Mouse (Mus musculus) embryonic facial prominence, embryonic 12.5 days (tissue): ENCODE measurements around the gene Galnt10. TPM values are rescaled to one million over a fixed set of nuclear protein-coding genes. Genes with fewer than 3 reads are reported as not detected.

Source experiments
- ATAC-seq: fragments of 200-750 bp; cut with Nextera tagmentation; 2 replicates; pipeline ENCODE4 v1.8.0; 2017; ENCODE audit not compliant: insufficient number of reproducible peaks, insufficient read depth, low FRiP score, low TSS enrichment
- H3K27ac ChIP-seq: fragments of 300-500 bp; sonication (generic); 2 replicates; pipeline ENCODE4 v1.5.1; 2016; ENCODE audit warnings: mild to moderate bottlenecking
- H3K27me3 ChIP-seq: fragments of 300-500 bp; sonication (generic); 2 replicates; pipeline ENCODE4 v1.6.1; 2016; ENCODE audit warnings: mild to moderate bottlenecking, moderate library complexity
- H3K36me3 ChIP-seq: fragments of 300-500 bp; sonication (generic); 2 replicates; pipeline ENCODE4 v1.6.1; 2016; ENCODE audit warnings: mild to moderate bottlenecking
- H3K4me1 ChIP-seq: fragments of 300-500 bp; sonication (generic); 2 replicates; pipeline ENCODE4 v1.6.1; 2016
- H3K4me2 ChIP-seq: fragments of 300-500 bp; sonication (generic); replicated peaks from 2 replicates; pipeline ENCODE4 v1.6.1; 2016; ENCODE audit warnings: mild to moderate bottlenecking, moderate library complexity
- H3K4me3 ChIP-seq: fragments of 300-500 bp; sonication (generic); 2 replicates; pipeline ENCODE4 v1.5.1; 2016; ENCODE audit warnings: mild to moderate bottlenecking
- H3K9ac ChIP-seq: fragments of 300-500 bp; sonication (generic); 2 replicates; pipeline ENCODE4 v1.6.1; 2016; ENCODE audit warnings: mild to moderate bottlenecking, moderate library complexity
- H3K9me3 ChIP-seq: fragments of 300-500 bp; sonication (generic); 2 replicates; pipeline ENCODE4 v1.6.1; 2016; ENCODE audit warnings: mild to moderate bottlenecking, moderate library complexity
- WGBS: fragments of 180-500 bp; shearing (Covaris S2); methylation state at CpG from one replicate; pipeline ENCODE4 v1.1.7; 2016; 5-methylcytosine and 5-hydroxymethylcytosine counted together
- polyA plus RNA-seq: library from polyadenylated mRNA; unstranded; fragments of >200 nt; fragmentation: Nextera tagmentation; extraction: Ambion mirVana; gene quantifications from 2 replicates; pipeline ENCODE4 v1.2.1, GENCODE M21; 2016

Galnt10 gene
- polyA plus RNA-seq, 1 experiment from 2014 or later = 36.2 TPM

DNA sequence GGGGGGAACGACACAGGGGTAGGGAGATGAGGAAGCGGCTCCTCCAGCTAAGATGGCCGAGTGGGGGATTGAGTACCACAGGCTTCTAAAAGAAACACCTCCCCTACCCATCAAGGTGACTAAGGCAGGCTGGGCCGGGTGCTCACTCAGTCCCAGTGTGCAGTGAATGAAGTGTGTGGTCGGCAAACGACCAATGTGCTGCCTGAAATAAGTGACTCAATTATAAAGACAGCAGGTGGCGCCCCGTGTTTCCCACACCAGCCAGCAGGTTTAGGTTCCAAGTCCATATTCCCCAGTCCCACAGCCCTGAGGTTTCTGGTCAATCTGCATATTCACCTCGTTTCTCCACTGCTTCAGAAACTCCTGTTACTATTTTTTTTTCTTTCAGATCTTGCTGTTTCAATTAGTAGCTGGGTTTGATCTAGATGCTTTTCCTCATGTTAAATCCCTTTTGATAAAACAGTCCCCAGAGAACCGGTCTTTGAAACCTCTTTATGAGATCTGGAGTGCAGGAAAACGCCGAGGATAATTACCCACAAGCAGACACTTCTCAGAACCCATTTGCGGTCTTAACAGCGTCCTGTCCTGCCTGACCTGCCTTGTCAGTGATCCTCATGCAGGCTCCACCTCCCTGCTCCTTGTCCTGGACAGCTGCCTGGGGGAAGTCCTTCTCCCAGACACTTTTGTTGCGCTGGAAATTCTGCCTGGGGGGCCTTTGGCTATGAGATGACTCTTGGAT lies 27.5 kb upstream of the Galnt10 start:
- Histone ChIP-seq H3K27me3 (no peaks in the 10 kb centered on the region), H3K4me2 (no peak overlapping the region), H3K9me3 (no peaks in the 10 kb centered on the region), H3K9ac (no peak overlapping the region), H3K4me1 (peaks cover 4% of the 10 kb centered on the region; the same call in 1 of the 2 replicates), H3K36me3 (no peaks in the 10 kb centered on the region), H3K27ac (no peak overlapping the region), H3K4me3 (no peak overlapping the region)
- peak; percentile 35; the same call in 1 of the 2 replicates for ATAC-seq
- WGBS = 31% methylated on average over 15 of the region's 15 CpGs

DNA sequence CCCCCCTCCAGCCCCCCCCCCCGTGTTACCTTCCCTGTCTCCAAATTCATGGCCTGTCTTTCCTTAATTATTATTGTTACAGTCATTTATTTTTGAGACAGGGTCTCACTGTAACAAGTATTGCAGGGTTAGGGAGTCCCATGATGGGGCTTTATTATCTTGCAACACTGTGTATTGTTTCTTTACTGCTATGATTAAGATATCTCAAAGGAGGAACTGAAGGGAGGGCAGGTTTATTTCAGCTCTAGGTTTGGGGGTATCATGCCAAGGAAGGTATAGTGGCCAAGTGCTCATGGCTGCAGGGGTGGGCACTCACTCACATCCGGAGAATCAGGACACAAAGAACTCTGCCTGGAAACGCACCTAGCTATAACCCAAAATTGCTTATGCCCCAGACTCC lies 23.8 kb upstream of the Galnt10 start:
- no peak overlapping the region for H3K27ac ChIP-seq
- H3K4me2 ChIP-seq = no peak overlapping the region
- H3K4me1 ChIP-seq = peaks cover 11% of the 10 kb centered on the region
- H3K9me3 ChIP-seq = no peaks in the 10 kb centered on the region
- no peaks in the 10 kb centered on the region for H3K36me3 ChIP-seq
- H3K27me3 ChIP-seq = no peaks in the 10 kb centered on the region
- WGBS = 83% methylated on average over 3 of the region's 3 CpGs
- H3K9ac ChIP-seq = no peak overlapping the region
- no peak for ATAC-seq
- no peak overlapping the region for H3K4me3 ChIP-seq

DNA sequence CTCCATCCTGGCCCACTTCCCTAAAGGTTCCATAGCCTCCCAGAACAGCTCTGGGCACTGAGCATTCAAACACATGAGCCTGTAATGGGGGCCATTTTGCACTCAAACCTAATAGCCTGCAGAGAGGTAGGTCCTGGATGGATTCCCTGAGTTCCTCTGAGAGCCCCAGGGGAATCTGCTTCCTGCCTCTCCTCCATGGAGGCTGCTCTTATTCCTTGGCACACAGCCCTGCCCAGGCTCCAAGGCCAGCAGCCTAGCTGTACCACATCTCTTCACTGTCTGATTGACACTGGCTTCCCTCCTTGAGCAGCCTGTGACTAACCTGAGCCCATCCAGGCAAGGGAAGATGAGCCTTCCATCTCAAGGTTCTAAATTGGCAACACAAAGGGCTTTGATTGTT lies 23.4 kb upstream of the Galnt10 start:
- Histone ChIP-seq H3K27me3 (no peaks in the 10 kb centered on the region), H3K4me2 (no peak overlapping the region), H3K36me3 (no peaks in the 10 kb centered on the region)

DNA sequence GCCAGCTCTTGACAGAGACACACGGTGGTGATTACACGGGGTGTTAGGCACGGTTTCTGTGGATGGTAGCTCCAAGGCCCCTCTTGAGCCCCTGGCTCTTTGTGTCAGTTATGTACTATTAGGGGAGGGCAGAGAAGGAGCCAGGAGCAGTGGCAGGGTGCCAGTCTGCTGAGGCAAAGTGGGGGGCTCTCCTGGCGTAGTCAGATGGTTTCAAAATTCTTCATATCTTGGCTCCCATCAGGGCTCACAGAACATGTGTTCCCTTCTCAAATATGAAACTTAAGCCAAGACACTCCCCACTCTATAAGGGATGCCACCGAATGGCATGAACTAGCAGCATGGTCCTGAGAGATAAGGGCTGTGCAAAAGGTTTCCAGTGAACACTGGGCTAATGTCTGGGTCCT lies 20.8 kb upstream of the Galnt10 start:
- peak; percentile 19; the same call in 1 of the 2 replicates for ATAC-seq
- 44% methylated on average over 5 of the region's 5 CpGs for WGBS
- Histone ChIP-seq H3K4me2 (no peak overlapping the region), H3K27ac (no peak overlapping the region), H3K4me3 (no peak overlapping the region), H3K27me3 (no peaks in the 10 kb centered on the region), H3K36me3 (no peaks in the 10 kb centered on the region), H3K9me3 (no peaks in the 10 kb centered on the region), H3K9ac (no peak overlapping the region), H3K4me1 (peaks cover 7% of the 10 kb centered on the region; the same call in 1 of the 2 replicates)

More for the DNA sequence above, 23.4 kb upstream of the Galnt10 start:
- peaks cover 11% of the 10 kb centered on the region for H3K4me1 ChIP-seq
- H3K4me3 ChIP-seq = no peak overlapping the region
- ATAC-seq = no peak
- no peak overlapping the region for H3K9ac ChIP-seq
- H3K9me3 ChIP-seq = no peaks in the 10 kb centered on the region
- no peak overlapping the region for H3K27ac ChIP-seq

DNA sequence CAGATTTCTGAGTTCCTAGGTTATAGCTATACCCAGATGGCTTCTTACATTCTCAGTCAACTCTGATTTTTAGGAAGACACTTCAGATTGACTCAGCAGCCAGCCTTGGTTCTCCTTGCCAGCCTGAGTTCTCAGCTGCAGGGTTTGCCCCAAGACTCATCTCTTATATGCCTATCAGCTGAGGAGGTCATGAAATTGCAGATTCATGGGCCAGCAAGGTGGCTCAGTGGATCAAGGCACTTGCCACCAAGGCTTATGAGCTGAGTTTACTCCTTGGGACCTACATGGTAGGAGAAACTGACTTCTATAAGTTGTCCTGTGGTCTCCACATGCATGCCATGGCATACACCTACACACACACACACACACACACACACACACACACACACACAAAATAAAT lies 19.8 kb upstream of the Galnt10 start:
- Histone ChIP-seq H3K4me2 (no peak overlapping the region), H3K27ac (no peak overlapping the region), H3K4me3 (no peak overlapping the region), H3K36me3 (no peaks in the 10 kb centered on the region), H3K4me1 (peaks cover 7% of the 10 kb centered on the region; the same call in 1 of the 2 replicates), H3K9me3 (no peaks in the 10 kb centered on the region), H3K9ac (no peak overlapping the region), H3K27me3 (no peaks in the 10 kb centered on the region)
- no peak for ATAC-seq

DNA sequence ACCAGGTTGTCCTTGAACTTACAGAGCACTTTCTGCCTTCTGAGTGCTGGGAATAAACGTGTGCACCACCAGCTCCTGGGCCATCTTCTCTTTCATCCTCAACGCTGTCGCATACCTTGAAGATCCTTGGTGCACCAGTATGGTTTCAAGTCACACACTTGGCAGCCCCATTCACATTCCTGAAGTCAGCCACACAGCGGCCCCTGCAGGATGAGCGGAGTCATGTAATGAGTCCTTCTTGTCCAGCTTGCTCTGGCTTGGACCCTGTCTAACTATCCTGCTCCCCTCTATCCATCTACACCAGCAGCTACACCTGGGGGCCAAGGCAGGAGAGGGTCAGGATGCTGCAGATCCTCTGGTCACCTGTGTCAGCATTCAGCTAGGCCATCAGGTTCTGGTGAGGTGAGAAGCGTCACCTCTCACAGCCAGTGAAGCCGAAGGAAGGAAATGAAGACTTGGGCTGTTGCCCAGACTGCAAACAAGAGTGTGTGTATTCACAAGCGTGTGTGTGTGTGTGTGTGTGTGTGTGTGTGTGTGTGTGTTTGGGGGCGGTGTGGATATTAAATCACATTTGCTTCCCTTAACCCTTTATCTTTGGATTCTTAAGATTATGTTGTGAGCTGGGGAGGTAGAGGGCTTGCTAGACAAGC lies 18.0 kb upstream of the Galnt10 start:
- H3K4me3 ChIP-seq = no peak overlapping the region
- no peaks in the 10 kb centered on the region for H3K9me3 ChIP-seq
- WGBS = 51% methylated on average over 9 of the region's 9 CpGs
- H3K9ac ChIP-seq = no peak overlapping the region
- no peaks in the 10 kb centered on the region for H3K36me3 ChIP-seq
- no peaks in the 10 kb centered on the region for H3K27me3 ChIP-seq
- H3K27ac ChIP-seq = no peak overlapping the region
- peaks cover 17% of the 10 kb centered on the region for H3K4me1 ChIP-seq
- no peak for ATAC-seq
- no peak overlapping the region for H3K4me2 ChIP-seq

DNA sequence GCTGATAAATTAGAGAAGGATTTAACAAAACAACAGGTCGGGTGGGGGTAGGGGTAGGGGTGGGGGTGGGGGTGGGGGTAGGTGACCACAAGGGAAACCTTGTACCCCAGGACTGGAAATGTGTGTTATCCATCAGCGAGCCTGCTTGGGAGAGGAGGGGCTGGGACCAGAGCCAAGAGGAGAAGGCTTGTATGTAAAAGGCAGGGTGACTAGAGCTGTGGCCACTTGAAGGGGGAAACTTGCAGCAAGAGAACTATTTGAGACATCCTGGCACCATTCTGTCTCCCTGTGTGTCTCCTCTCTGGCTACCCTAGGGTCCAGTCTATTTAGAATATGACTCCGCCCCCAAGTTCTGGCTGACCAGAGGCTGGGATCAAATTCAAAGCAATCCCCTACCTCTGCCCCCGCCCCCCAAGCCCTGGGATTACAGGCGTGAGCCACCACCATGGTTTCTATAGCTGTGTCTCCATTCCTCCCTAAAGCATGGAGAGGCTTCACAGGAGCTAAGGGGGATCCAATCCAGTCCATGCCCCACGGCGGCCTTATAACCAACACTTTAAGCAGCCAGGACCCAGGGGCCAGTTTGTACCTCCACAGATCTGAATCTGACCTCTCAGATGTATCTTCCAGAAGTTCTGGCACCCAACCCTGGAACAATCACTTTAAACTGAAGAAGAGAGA lies 13.3 kb upstream of the Galnt10 start:
- no peak for ATAC-seq
- WGBS = 67% methylated on average over 7 of the region's 7 CpGs

DNA sequence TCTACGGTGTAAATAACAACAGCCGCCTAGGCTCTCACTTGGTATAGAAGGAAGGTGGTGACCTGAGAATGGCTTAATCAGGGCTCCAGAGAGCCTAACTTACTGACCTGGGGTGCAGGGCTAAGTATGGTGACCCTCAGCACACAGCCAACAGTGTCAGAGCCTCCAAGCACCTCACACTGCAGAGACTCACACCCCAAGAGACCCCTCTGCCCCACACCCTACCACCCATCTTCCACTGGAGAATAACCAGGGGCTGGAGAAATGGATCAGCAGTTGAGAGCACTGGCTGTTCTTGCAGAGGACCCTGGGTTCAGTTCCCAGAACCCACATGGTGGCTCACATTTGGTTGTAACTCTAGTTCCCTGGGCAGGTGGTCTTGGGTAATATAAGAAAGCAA lies 12.2 kb upstream of the Galnt10 start:
- no peak overlapping the region for H3K4me2 ChIP-seq
- no peaks in the 10 kb centered on the region for H3K36me3 ChIP-seq
- no peak overlapping the region for H3K4me3 ChIP-seq
- no peak overlapping the region for H3K27ac ChIP-seq
- no peaks in the 10 kb centered on the region for H3K9me3 ChIP-seq
- no peaks in the 10 kb centered on the region for H3K27me3 ChIP-seq
- ATAC-seq = no peak
- no peak overlapping the region for H3K9ac ChIP-seq
- H3K4me1 ChIP-seq = peaks cover 19% of the 10 kb centered on the region
- WGBS = 97% methylated on average over 2 of the region's 2 CpGs

More for the DNA sequence above, 13.3 kb upstream of the Galnt10 start:
- Histone ChIP-seq H3K4me1 (peaks cover 19% of the 10 kb centered on the region), H3K27ac (no peak overlapping the region), H3K4me3 (no peak overlapping the region), H3K9ac (no peak overlapping the region), H3K36me3 (no peaks in the 10 kb centered on the region), H3K4me2 (no peak overlapping the region), H3K27me3 (no peaks in the 10 kb centered on the region), H3K9me3 (no peaks in the 10 kb centered on the region)

DNA sequence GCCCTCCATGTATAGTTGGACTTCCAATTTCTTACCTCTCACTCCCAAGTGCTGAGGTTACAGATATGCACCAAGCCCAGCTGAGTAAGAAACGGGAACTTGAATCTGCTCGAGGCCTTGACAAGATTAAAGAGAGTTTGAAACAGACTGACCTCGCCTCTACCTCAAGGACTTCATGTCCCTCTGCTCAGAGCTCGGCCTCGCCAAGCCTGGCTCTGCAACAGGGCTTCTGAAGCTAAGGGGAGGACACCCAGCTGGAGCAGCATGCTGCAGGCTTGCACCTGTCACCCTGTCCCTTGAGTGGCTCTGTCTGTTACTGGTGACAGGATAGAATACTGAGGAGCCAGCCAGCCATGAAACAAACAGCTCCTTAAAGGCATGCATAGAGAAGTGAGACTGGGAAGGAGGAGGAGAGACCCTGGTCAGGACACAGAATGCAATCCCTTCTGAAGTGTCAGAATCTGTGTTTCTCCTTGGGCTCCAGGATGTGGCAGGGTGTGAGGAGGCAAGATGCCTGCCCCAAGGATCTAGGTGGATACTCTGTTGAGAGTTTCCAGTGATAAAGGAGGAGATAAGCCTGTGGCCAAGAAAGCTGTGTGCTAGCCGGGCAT lies 11.2 kb upstream of the Galnt10 start:
- Histone ChIP-seq H3K36me3 (no peaks in the 10 kb centered on the region), H3K4me2 (no peak overlapping the region), H3K9me3 (no peaks in the 10 kb centered on the region), H3K27me3 (no peaks in the 10 kb centered on the region), H3K4me1 (peaks cover 19% of the 10 kb centered on the region), H3K9ac (no peak overlapping the region), H3K27ac (no peak overlapping the region), H3K4me3 (no peak overlapping the region)
- no peak for ATAC-seq
- WGBS = 76% methylated on average over 6 of the region's 6 CpGs

DNA sequence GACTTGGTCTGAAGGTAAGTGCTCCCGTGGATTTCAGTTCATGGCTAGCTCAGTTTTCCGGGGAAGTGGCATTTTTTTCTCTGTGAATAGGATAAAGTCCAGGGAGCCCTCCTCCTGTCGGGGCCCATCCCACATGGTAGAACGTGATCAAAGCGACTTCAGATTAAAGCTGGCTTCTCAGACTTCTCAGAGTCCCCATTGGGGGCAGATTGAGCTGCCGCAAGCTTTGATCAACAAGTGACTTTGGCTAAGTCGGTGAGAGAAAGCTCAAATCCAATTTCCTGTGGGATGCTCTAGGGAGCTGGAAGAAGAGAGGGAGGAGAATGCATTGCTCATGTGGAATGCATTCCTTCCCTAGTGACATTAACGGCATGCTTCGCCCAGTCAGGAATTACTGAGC lies 10.1 kb upstream of the Galnt10 start:
- WGBS = 9% methylated on average over 9 of the region's 9 CpGs
- no peaks in the 10 kb centered on the region for H3K27me3 ChIP-seq
- no peak overlapping the region for H3K27ac ChIP-seq
- H3K36me3 ChIP-seq = no peaks in the 10 kb centered on the region
- H3K9ac ChIP-seq = no peak overlapping the region
- H3K4me3 ChIP-seq = no peak overlapping the region
- H3K9me3 ChIP-seq = no peaks in the 10 kb centered on the region
- H3K4me1 ChIP-seq = peaks cover 19% of the 10 kb centered on the region
- ATAC-seq = no peak
- H3K4me2 ChIP-seq = no peak overlapping the region

DNA sequence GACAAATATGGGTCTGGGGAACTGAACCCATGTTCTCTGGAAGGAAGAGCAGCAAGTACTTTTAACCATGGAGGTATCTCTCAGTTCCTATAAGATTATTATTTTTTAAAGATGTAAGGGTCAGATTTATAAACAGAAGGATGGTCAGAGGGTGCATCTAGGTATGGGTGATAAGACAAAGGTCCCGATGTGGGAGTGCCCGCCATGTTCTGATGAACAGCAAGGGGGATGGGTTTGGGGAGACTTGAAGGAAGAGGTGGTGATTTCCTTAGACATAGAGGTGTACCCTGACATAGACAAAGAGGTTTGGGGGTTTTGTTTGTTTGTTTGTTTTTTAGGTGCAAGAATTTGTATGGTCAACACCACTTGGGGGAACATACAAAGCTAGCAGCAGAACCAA lies 1.6 kb upstream of the Galnt10 start:
- H3K4me1 ChIP-seq = peaks cover 29% of the 10 kb centered on the region
- no peak overlapping the region for H3K4me3 ChIP-seq
- 0 out of 2 replicates have a peak overlapping the region, but pooled peaks have one; percentile 86 for H3K9ac ChIP-seq
- peak overlapping the region; percentile 78 for H3K4me2 ChIP-seq
- no peaks in the 10 kb centered on the region for H3K36me3 ChIP-seq
- H3K27ac ChIP-seq = no peak overlapping the region
- ATAC-seq = no peak
- H3K9me3 ChIP-seq = no peaks in the 10 kb centered on the region
- H3K27me3 ChIP-seq = no peaks in the 10 kb centered on the region
- WGBS = 68% methylated on average over 2 of the region's 2 CpGs
